Mouse (Mus musculus): ENCODE data around the gene Tmem131l.

GRCm38 (mm10) chr3:83898246-83898645 is 141.7 kb downstream of the Tmem131l start:
- TF ChIP-seq CTCF (IDR thresholded peaks at IDR 0.05; ENCODE audit: extremely low read depth, insufficient read depth, low read length) (no peak), POLR2A (IDR thresholded peaks at IDR 0.05; ENCODE audit: extremely low read depth, insufficient read depth, low read length) (no peak)
